Mouse (Mus musculus) intestine, embryonic 15.5 days (tissue): ENCODE data around the gene Top3b. TPM values are rescaled to one million over a fixed set of nuclear protein-coding genes. Genes with fewer than 3 reads are reported as not detected.
"Not testable (repeated sequence)": the region's sequence is repeated elsewhere in the genome, so short reads cannot be mapped to it uniquely, and the experiment has no call there.

Experiments
- ATAC-seq: fragments of 200-750 bp; cut with Nextera tagmentation; 2 replicates; pipeline ENCODE4 v1.8.0; 2017; ENCODE audit warnings: moderate TSS enrichment, moderate library complexity
- H3K27ac ChIP-seq: fragments of 300-500 bp; sonication (generic); 2 replicates; pipeline ENCODE4 v1.5.1; 2015; ENCODE audit warnings: mild to moderate bottlenecking, inconsistent platforms
- H3K27me3 ChIP-seq: fragments of 300-500 bp; sonication (generic); replicated peaks from 2 replicates; pipeline ENCODE4 v1.6.1; 2015; ENCODE audit warnings: inconsistent platforms
- H3K36me3 ChIP-seq: fragments of 300-500 bp; sonication (generic); 2 replicates; pipeline ENCODE4 v1.6.1; 2015; ENCODE audit warnings: inconsistent platforms
- H3K4me1 ChIP-seq: fragments of 300-500 bp; sonication (generic); replicated peaks from 2 replicates; pipeline ENCODE4 v1.6.1; 2015; ENCODE audit warnings: inconsistent platforms
- H3K4me2 ChIP-seq: fragments of 300-500 bp; sonication (generic); replicated peaks from 2 replicates; pipeline ENCODE4 v1.6.1; 2015; ENCODE audit warnings: mild to moderate bottlenecking, inconsistent platforms
- H3K4me3 ChIP-seq: fragments of 300-500 bp; sonication (generic); replicated peaks from 2 replicates; pipeline ENCODE4 v1.5.1; 2015; ENCODE audit warnings: inconsistent platforms
- H3K9ac ChIP-seq: fragments of 300-500 bp; sonication (generic); 2 replicates; pipeline ENCODE4 v1.6.1; 2015; ENCODE audit warnings: inconsistent platforms
- H3K9me3 ChIP-seq: fragments of 300-500 bp; sonication (generic); 2 replicates; pipeline ENCODE4 v1.6.1; 2016; ENCODE audit warnings: inconsistent platforms
- WGBS: fragments of 180-500 bp; shearing (Covaris S2); methylation state at CpG from one replicate; pipeline ENCODE4 v1.1.7; 2015; 5-methylcytosine and 5-hydroxymethylcytosine counted together
- polyA plus RNA-seq: library from polyadenylated mRNA; unstranded; fragments of >200 nt; fragmentation: Nextera tagmentation; extraction: Ambion mirVana; gene quantifications from 2 replicates; pipeline ENCODE4 v1.2.1, GENCODE M21; 2015

The Top3b gene
- polyA plus RNA-seq: 51.1 and 54.0 TPM in 2 replicates

GRCm38 (mm10) chr16:16870617-16871331 lies at the start of gene Top3b, which contains the start of gene Vpreb1:
Top3b (plus strand) TSS chr16:16870736.
Vpreb1 (minus strand) TSS chr16:16870843.
- H3K9ac ChIP-seq: peak within 1 kb of the TSS; percentile 86
- H3K4me1 ChIP-seq: no peaks in the 10 kb centered on the region; the same call in 1 of the 2 replicates
- peak within 1 kb of the TSS; percentile 72 for H3K4me3 ChIP-seq
- H3K9me3 ChIP-seq: no peaks in the 10 kb centered on the region
- H3K4me2 ChIP-seq: peak within 1 kb of the TSS; percentile 58
- peak within 1 kb of the TSS; percentile 96 for H3K27ac ChIP-seq
- no peaks in the 10 kb centered on the region for H3K27me3 ChIP-seq
- peaks cover 5% of the 10 kb centered on the region; the same call in 1 of the 2 replicates for H3K36me3 ChIP-seq
- under 1% methylated on average over 49 of the region's 49 CpGs for WGBS
- peak; percentile 98 for ATAC-seq

GRCm38 (mm10) chr16:16825476-16825875 lies 45.1 kb upstream of the Top3b start:
- no peaks in the 10 kb centered on the region for H3K4me1 ChIP-seq
- no peaks in the 10 kb centered on the region for H3K9me3 ChIP-seq
- H3K4me3 ChIP-seq: no peak overlapping the region
- ATAC-seq: no peak
- 51% methylated on average over 5 of the region's 5 CpGs for WGBS
- H3K4me2 ChIP-seq: no peak overlapping the region
- H3K27me3 ChIP-seq: no peaks in the 10 kb centered on the region
- no peak overlapping the region for H3K27ac ChIP-seq
- no peaks in the 10 kb centered on the region for H3K36me3 ChIP-seq
- H3K9ac ChIP-seq: no peak overlapping the region

DNA sequence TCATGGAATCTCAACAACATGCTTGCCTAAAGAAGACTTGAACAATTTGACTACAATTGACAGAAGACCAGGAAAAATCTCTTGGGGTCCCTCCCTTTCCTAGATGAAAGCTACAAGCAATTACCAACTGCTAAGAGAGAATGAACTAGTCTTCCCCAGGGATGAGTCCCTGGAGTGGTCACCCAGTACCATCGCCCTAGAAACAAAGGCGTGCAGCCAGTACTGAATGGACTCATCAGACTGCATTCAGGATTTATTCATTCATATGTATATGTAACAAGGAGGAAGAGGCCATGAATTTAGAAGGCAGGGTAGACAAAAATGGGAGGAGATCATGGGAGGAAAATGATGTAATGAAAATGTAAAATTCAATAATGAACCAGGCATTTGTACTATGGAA lies 44.3 kb upstream of the Top3b start:
- Histone ChIP-seq H3K36me3 (no peaks in the 10 kb centered on the region), H3K4me1 (no peaks in the 10 kb centered on the region), H3K27ac (no peak overlapping the region), H3K9ac (no peak overlapping the region), H3K9me3 (no peaks in the 10 kb centered on the region), H3K4me2 (no peak overlapping the region), H3K4me3 (no peak overlapping the region), H3K27me3 (no peaks in the 10 kb centered on the region)
- no peak for ATAC-seq
- WGBS: 91% methylated on average over 2 of the region's 2 CpGs

DNA sequence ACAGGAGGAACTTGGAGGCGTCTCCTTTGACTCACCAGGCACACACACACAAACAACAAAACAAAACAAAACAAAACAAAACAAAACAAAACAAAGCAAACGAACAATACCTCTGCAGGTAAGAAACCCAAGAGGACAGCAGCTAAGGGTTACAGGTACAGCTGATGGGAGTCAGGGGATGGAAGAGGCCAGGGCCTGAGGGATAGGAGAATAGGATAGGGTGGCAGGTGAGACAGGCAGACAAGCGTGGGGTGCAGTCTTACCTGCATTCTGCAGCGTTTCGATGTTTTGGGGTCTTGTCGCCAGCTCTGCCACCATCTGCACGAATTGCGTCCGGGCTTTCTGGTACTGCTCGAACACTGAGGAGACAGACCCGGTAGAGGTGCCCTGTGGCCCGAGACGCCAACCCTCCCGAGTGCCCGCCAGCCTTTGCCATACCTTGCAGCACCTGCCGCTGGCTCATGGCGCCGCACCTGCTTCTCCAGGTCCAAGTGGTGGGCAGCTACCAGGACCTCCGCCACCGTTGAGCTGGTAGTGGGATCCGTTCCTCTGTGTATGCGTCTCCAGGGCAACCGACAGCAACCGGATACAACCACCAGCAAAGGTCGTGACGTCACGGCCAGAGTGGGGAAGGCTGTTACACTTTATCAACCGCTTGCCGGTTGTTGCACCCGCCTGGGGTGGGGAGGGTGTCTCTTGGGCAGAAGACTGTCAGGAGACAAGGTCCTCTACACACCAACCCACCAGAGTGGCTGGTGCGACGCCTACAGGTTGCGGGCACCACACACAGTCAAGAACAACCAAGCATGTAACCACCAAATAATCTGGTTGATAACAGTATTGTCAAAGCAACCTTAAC lies 41.5 kb upstream of the Top3b start, which contains the start of gene Spag6l:
Gene Spag6l, minus strand, starts transcription at position 700 of the 859 bp plus-strand sequence.
- Histone ChIP-seq H3K9ac (peak within 1 kb of the TSS; percentile 36), H3K4me2 (peak within 1 kb of the TSS; percentile 91), H3K27me3 (no peaks in the 10 kb centered on the region), H3K27ac (no peak within 1 kb of the TSS), H3K4me3 (peak within 1 kb of the TSS; percentile 46), H3K9me3 (no peaks in the 10 kb centered on the region), H3K4me1 (no peaks in the 10 kb centered on the region), H3K36me3 (no peaks in the 10 kb centered on the region)
- peak; percentile 85 for ATAC-seq
- 9% methylated on average over 33 of the region's 33 CpGs for WGBS

DNA sequence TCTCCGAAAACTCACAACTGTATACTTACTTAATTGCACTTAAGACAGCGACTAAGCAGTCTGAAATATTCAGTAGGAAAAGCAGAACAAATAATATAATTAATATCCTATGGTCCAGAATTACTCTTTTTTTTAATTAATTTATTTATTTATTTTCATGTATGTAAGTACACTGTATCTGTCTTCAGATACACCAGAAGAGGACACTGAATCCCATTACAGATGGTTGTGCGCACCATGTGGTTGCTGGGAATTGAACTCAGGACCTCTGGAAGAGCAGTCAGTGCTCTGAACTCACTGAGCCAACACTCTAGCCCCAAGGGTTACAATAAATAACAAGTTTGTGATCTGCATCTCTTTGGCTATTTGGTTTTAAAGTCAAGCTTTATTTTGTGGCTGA lies 40.9 kb upstream of the Top3b start:
- H3K9me3 ChIP-seq: no peaks in the 10 kb centered on the region
- H3K4me3 ChIP-seq: no peak overlapping the region
- no peak overlapping the region for H3K9ac ChIP-seq
- 87% methylated on average over 3 of the region's 3 CpGs for WGBS
- no peaks in the 10 kb centered on the region for H3K36me3 ChIP-seq
- no peak for ATAC-seq
- no peaks in the 10 kb centered on the region for H3K4me1 ChIP-seq
- H3K27ac ChIP-seq: no peak overlapping the region
- no peaks in the 10 kb centered on the region for H3K27me3 ChIP-seq
- no peak overlapping the region for H3K4me2 ChIP-seq

- ATAC-seq: no peak
These were observed 21.3 kb upstream of the Top3b start for GRCm38 (mm10) chr16:16849196-16849595.

GRCm38 (mm10) chr16:16852411-16852810 lies 18.1 kb upstream of the Top3b start:
- Histone ChIP-seq H3K36me3 (no peaks in the 10 kb centered on the region), H3K9ac (no peak overlapping the region), H3K27ac (no peak overlapping the region), H3K4me1 (no peaks in the 10 kb centered on the region), H3K4me3 (no peak overlapping the region), H3K4me2 (no peak overlapping the region), H3K27me3 (no peaks in the 10 kb centered on the region), H3K9me3 (no peaks in the 10 kb centered on the region)
- ATAC-seq: no peak
- 88% methylated on average over 3 of the region's 3 CpGs for WGBS

More at GRCm38 (mm10) chr16:16849196-16849595, 21.3 kb upstream of the Top3b start:
- no peak overlapping the region for H3K9ac ChIP-seq
- H3K4me1 ChIP-seq: no peaks in the 10 kb centered on the region
- H3K4me3 ChIP-seq: no peak overlapping the region
- H3K9me3 ChIP-seq: no peaks in the 10 kb centered on the region
- no peak overlapping the region for H3K27ac ChIP-seq
- no peak overlapping the region for H3K4me2 ChIP-seq
- no peaks in the 10 kb centered on the region for H3K36me3 ChIP-seq
- no peaks in the 10 kb centered on the region for H3K27me3 ChIP-seq

DNA sequence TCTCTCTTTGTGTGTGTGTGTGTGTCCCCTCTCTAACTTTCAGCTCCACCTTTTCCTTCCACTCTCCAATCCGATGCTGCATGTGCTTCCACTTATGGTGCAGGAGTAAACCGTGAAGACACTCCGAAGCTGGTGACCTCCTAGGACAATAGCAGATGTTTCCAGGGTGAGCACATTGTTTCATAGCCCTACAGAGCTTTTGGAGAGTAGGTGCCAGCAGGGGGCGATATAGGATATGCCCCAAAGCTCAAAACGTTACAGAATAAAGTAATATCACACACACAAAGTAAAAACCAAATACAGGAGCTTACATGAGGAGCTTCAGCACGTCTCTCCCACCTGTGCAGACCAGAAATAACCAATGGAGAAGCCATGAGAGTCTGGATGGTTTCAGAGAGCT lies 15.7 kb upstream of the Top3b start:
- Histone ChIP-seq H3K9me3 (no peaks in the 10 kb centered on the region), H3K27ac (no peak overlapping the region), H3K9ac (no peak overlapping the region), H3K4me3 (no peak overlapping the region), H3K4me1 (no peaks in the 10 kb centered on the region), H3K4me2 (no peak overlapping the region), H3K36me3 (no peaks in the 10 kb centered on the region), H3K27me3 (no peaks in the 10 kb centered on the region)
- WGBS: 25% methylated on average over 6 of the region's 6 CpGs
- ATAC-seq: no peak

GRCm38 (mm10) chr16:16855541-16855940 lies 15.0 kb upstream of the Top3b start:
- Histone ChIP-seq H3K27me3 (no peaks in the 10 kb centered on the region), H3K27ac (no peak overlapping the region), H3K9me3 (no peaks in the 10 kb centered on the region), H3K4me1 (no peaks in the 10 kb centered on the region), H3K4me3 (no peak overlapping the region), H3K36me3 (no peaks in the 10 kb centered on the region), H3K4me2 (no peak overlapping the region), H3K9ac (no peak overlapping the region)
- WGBS: 96% methylated on average over 1 of the region's 1 CpGs
- no peak for ATAC-seq

GRCm38 (mm10) chr16:16856054-16856453 lies 14.5 kb upstream of the Top3b start:
- not testable (repeated sequence) for H3K4me1 ChIP-seq, H3K36me3 ChIP-seq, H3K27ac ChIP-seq, H3K4me3 ChIP-seq, H3K9ac ChIP-seq, ATAC-seq, H3K4me2 ChIP-seq, H3K9me3 ChIP-seq, H3K27me3 ChIP-seq
- 85% methylated on average over 9 of the region's 9 CpGs for WGBS

DNA sequence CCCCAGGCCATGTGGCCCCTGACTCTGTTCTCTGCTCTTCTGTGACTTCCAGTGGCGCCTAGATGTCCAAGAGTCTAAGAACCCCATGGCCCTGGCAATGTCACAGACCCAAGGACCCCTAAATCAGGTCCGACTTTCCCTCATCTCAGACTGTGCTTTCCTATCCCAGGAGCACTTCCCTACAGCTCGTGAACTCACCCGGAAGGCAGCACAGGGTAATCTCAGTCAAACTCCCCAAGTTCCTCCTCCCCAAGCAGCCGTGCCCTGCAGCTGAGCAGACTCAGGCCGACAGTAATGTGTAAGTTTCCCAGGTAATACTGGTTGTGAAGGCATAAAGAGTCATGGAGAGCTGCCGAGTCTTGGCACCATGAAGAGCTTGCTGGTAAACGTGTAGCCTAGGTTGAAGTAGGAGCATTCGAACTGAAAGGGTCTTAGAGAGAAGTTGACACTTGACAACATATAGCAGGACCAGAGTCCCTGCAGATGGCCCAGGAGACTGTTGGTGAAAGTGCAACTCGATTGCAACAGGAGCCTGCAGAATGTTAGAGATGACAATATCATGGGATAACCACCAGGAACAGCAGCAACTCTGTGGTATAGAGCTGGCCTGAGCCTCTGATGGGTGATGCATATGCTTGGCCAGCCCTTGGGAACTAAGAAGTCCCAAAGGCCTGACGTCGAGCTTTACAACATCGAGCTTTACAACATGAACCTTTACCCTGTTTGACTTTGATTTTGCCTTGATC lies 13.6 kb upstream of the Top3b start:
- H3K9ac ChIP-seq: no peak overlapping the region
- H3K36me3 ChIP-seq: no peaks in the 10 kb centered on the region
- ATAC-seq: no peak
- H3K4me2 ChIP-seq: no peak overlapping the region
- no peaks in the 10 kb centered on the region for H3K9me3 ChIP-seq
- no peak overlapping the region for H3K27ac ChIP-seq
- H3K27me3 ChIP-seq: no peaks in the 10 kb centered on the region
- H3K4me3 ChIP-seq: no peak overlapping the region
- 74% methylated on average over 13 of the region's 13 CpGs for WGBS
- H3K4me1 ChIP-seq: no peaks in the 10 kb centered on the region

DNA sequence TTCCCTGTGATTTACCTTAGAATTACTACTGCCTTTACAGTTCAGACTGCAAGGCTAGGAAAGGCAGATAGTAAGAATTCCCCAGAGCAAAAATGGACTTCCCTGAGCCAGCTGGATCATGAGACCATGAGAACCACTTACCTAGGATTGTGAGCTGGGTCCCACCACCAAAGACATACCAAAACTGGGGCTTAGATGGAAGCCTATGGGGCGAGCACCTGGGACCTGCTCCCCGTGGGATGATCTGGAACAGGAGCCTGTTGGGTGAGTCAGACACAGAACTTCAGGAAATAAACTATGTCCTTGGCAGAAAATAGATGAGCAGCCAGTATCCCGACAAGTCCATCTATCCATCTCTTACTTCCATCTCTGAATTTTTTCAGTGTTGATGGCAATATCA lies 8.2 kb upstream of the Top3b start:
- Histone ChIP-seq H3K9me3 (no peaks in the 10 kb centered on the region), H3K27me3 (no peaks in the 10 kb centered on the region), H3K4me3 (no peak overlapping the region), H3K27ac (no peak overlapping the region), H3K36me3 (no peaks in the 10 kb centered on the region), H3K4me1 (no peaks in the 10 kb centered on the region), H3K4me2 (no peak overlapping the region), H3K9ac (no peak overlapping the region)
- WGBS: 78% methylated on average over 3 of the region's 3 CpGs
- ATAC-seq: no peak
